Mouse (Mus musculus) retina, postnatal 1 day (tissue): ENCODE results near the gene Ric3.

ENCODE experiments used
- DNase-seq: peaks from one replicate; pipeline ENCODE4 v3.0.0-alpha.2; 2012

Gene Ric3

GRCm38 (mm10) chr7:109045876-109046275 lies 37.3 kb downstream of the Ric3 start:
- no peak for DNase-seq

GRCm38 (mm10) chr7:109039445-109039844 lies 43.7 kb downstream of the Ric3 start:
- DNase-seq, result no peak

DNA sequence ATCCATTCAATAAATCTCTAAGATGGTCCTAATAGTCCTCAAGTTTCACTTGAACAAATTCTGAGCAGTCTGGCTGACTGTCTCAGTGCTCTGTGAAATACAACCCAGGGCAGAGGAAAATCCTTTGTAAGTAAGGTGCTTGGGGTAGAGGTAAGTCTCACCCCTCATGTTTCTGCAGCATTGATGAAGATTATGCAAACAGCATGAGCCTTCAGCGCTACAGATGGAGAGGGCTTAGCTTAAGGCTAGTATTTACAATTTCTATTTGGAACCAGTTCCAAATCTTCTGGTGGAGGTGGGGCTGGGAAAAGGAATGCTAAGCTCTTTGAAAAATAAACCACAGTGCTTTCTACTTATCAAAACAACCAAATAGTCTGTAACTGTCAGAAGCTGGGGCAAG lies 44.1 kb downstream of the Ric3 start:
- DNase-seq, result no peak

- DNase-seq, result no peak
These were observed 44.9 kb downstream of the Ric3 start for GRCm38 (mm10) chr7:109038121-109038735.

DNA sequence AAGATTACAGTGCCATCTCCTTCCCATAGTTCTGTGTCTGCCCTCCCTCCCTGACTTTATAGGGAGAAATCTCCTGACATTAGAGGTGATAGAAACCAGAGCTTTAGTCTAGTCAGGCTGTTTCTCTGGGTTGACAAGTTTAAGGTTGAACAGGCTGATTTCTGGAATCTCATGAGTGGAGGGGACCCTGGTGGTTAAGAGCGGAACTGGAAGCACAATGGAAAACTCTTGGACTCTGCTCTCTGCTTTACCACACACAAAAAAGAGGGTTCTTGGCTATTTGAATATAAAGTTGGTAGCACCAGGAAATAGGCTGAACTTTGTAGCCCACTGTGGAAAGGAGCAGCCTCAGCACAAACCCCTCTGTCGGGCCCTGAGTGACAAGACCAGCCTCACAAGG lies 51.1 kb downstream of the Ric3 start:
- no peak for DNase-seq

DNA sequence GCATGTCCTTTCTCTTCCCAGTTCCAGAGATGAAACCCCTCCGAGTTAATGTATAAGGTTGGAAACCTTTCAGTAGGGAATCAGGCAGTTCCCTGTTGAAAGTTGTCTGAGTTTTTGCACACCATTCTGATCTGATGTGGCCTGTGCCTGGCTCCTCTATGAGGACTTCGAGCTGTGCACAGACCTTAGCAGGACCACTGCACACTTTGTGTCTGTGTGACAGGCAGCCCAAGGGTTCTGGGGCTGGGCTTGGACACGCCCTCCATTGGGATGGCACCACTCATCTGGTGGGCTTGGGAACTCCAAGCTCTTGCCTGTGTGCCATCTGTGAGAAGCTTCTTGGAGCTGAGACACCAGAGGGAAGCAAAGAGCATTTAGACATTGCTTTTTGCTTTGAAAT lies 51.8 kb downstream of the Ric3 start:
- DNase-seq, result no peak

DNA sequence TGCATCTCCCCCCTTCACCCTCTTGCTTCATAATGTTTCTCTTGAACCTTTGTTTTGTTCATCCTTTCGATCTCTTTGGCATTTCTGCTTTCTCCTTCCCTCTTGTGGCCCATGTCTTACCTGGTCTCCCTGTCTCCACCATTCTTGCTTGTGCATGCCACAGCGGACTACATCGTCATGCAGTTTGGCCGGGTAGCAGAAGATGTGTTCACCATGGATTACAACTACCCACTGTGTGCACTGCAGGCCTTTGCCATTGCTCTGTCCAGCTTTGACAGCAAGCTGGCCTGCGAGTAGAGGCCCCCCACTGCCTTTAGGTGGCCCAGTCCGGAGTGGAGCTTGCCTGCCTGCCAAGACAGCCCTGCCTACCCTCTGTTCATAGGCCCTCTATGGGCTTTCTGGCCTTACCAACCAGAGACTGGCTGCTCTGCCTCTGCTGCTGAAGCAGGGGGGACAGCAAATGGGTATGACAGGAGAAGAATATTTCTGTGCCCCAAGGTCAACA lies 53.1 kb downstream of the Ric3 start:
- DNase-seq, result no peak

- peak; percentile 77 for DNase-seq
These were observed 54.9 kb downstream of the Ric3 start for GRCm38 (mm10) chr7:109028204-109028603.

DNA sequence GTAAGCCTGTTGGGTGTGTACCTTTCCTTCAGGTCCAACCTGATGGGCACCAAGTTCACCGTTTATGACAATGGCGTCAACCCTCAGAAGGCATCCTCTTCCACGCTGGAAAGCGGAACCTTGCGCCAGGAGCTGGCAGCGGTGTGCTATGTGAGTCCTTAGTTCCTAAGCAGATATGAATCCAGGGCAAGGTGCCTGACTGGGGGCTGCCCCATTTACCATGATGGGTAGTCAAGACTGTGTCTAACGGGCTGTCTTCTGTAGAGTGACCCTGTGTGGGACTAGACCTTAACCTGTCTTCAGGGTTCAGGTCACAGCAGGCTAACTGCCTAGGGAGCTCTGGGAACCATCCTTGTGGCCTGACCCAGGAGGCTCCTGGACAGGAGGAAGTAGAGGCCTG lies 55.4 kb downstream of the Ric3 start:
- DNase-seq, result no peak

DNA sequence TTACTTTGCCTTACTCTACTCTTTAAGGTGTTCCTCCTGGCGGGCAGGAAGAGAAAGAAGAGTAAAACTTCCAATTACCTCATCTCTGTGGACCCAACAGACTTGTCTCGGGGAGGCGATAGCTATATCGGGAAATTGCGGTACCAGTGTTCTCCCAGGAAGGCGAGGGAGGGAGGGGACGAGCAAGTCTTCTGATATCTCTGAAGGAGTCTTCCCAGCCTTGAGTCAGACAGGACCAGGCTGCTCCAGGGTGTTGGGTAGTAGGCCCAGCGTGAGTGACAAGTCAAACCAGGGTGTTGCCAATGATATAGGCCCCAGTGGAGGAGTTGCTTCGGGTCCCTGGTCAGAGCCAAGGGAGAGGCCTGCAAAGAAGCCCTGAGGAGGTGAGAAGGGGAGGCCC lies 56.2 kb downstream of the Ric3 start:
- DNase-seq, result no peak

DNA sequence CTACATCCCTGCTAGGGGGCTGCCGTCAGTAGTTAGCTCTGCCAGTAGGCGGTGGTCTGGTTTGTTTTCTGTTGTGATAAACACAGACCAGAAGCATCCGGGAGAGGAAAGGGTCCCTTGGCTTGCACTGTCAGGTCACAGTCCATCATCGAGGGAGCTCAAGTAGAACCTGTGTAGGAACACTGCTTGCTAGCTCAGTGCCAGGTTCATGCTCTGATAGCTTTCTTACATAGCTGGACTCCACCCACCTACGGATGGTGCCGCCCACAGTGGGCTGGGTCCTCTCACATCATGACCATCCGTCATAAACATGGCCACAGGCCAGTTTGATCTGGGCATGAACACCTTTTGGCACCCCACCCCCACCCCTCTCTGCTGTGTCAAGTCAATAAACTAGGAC lies 57.4 kb downstream of the Ric3 start:
- no peak for DNase-seq

GRCm38 (mm10) chr7:109021428-109021827 lies 61.7 kb downstream of the Ric3 start:
- DNase-seq, result peak; percentile 74

GRCm38 (mm10) chr7:109019243-109019642 lies 63.9 kb downstream of the Ric3 start:
- DNase-seq, result no peak

DNA sequence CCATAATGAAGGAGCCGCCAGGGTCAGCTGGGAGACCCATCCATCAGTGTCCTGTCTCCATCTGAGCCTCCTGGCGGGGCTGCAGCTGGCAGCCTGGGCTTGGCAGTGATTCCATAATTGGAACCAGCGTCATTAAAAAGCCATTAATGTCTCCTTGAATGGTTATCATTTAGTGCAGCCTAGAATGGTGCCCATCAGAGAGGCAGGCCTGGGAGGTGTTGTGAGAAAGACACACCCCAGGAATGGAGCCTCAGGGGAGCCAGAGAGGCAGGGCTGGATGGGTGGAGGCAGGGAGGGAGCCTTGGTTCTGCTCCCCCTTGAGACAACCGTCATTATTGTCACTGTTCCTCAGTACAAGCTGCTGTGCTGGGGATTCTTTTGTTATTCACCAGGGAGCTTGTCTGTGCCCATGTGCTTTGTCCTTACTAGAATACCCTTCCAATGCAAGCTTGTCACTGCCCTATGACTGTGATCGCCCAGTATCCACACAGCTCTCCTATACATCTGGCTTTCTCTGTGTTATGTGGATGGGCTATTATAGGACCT lies 66.7 kb downstream of the Ric3 start:
- peak; percentile 44 for DNase-seq

- DNase-seq, result no peak
These were observed 68.3 kb downstream of the Ric3 start for GRCm38 (mm10) chr7:109014851-109015250.

DNA sequence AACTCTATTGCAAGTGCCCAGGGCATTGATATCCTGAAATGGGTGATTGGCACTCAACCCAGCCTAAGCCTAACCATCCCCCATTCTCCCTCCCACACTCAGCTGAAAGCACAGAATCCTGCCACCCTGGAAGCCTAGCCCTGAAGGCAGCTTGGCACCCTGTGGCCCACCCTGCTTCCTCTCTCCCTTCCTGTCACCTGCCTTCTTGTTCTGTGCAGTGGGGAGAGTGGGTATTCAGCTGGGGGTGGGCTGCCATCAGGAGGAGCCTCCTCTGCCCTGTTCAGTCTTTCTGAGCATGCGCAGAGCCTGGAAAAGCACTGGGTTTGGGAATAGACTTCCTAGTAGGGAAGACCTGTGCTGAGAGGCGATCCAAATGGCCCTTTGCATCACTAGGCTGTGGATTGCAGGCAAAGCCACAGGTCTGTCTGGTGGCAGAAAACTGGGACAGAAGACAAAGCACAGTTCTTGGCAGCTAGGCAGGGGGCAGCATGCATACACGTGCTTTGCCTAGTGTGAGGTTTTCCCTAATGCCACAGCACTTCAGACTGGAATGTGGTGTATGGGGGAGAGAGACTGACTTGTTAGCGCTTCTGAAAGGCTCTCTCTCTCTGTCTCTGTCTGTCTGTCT lies 70.0 kb downstream of the Ric3 start:
- no peak for DNase-seq

DNA sequence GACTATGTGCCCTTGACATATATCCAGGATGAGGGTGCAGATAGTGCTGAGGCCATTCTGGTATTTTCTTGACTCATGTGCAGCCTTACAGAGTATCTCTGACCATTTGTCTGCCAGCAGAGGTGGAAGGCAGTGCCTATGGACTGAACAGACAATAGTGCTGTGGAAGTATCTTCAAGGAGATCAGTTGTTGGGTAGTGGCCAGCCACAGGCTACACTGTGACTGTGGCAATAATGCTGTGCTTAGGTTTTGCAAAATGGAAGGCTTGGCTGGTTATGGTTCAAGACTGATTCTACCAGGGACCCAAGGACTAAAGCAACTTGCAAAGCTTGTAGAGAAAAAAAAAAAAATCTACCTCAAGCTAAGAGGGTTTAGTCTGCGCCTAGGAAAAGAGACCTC lies 70.6 kb downstream of the Ric3 start:
- no peak for DNase-seq

DNA sequence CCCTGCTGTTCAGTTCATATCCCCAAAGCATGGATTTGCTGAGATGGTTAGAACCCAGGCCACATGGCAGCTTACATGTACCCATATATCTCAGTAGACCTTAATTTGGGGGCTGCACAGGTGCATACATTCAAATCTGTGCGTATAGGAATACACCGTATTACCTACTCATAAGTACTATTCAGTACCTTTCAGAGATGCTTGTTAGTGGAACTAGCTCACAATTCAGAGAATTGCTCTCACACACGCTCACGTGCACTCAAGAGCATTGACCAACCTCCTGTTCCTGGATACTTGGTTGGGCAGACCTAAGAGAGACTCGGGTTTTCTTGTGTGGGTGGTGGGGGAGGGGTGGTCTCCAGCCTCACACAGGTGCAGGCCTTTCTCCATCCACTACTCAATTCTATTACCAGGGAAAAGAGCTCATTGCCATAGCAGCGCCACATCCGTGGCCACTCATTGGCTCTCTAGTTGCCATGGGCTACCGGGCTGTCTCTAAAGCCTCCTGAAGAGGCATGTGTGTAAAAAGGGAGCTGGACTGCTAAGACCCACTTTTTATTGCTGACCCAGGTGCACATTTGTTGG lies 71.4 kb downstream of the Ric3 start:
- peak; percentile 55 for DNase-seq

- peak; percentile 65 for DNase-seq
These were observed 72.2 kb downstream of the Ric3 start for GRCm38 (mm10) chr7:109010720-109011595.

DNA sequence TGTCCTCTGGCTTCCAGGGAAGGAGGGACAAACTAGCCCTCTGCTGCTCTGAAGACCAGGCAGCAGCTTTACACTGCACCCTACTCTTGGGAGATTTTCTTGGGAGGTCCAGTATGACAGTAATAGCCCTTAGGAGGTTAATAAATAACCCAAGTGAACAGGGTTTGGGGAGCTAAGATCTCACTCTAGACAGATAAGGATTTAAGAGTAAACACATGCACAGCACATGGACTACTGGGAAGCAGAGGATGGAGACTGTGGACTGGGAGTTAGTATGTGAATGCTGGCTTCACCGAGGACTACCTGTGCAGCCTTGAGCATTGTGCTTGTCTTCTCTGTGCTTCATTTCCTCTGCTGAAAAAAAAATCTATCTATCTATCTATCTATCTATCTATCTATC lies 73.9 kb downstream of the Ric3 start:
- DNase-seq, result no peak

- DNase-seq, result peak; percentile 59
These were observed 79.5 kb downstream of the Ric3 start for GRCm38 (mm10) chr7:109003653-109004052.

GRCm38 (mm10) chr7:109001971-109002370 lies 81.2 kb downstream of the Ric3 start:
- no peak for DNase-seq

GRCm38 (mm10) chr7:109000315-109000954 lies 82.7 kb downstream of the Ric3 start:
- DNase-seq, result peak; percentile 67
